Mouse (Mus musculus) limb, embryonic 11.5 days (tissue): ENCODE measurements around the gene Iqsec1. TPM values are rescaled to one million over a fixed set of nuclear protein-coding genes. Genes with fewer than 3 reads are reported as not detected.

Experiments
- ATAC-seq: fragments of 200-750 bp; cut with Nextera tagmentation; 2 replicates; pipeline ENCODE4 v1.8.0; 2017; ENCODE audit warnings: low read depth; ENCODE audit not compliant: insufficient number of reproducible peaks, low FRiP score, low TSS enrichment
- DNase-seq: peaks from one replicate; pipeline ENCODE4 v3.0.0-alpha.2; 2015; ENCODE audit warnings: low spot score
- H3K27ac ChIP-seq: fragments of 300-500 bp; sonication (generic); replicated peaks from 2 replicates; pipeline ENCODE4 v1.5.1; 2014; ENCODE audit warnings: low read depth, mild to moderate bottlenecking, low read length
- H3K27me3 ChIP-seq: fragments of 300-500 bp; sonication (generic); 2 replicates; pipeline ENCODE4 v1.6.1; 2014; ENCODE audit warnings: mild to moderate bottlenecking, low read length, mixed read lengths; ENCODE audit not compliant: control insufficient read depth, insufficient read depth
- H3K36me3 ChIP-seq: fragments of 300-500 bp; sonication (generic); 2 replicates; pipeline ENCODE4 v1.6.1; 2014; ENCODE audit warnings: mild to moderate bottlenecking, low read length, moderate library complexity, mixed read lengths; ENCODE audit not compliant: control insufficient read depth, insufficient read depth
- H3K4me1 ChIP-seq: fragments of 300-500 bp; sonication (generic); 2 replicates; pipeline ENCODE4 v1.6.1; 2014; ENCODE audit warnings: low read length, mixed read lengths; ENCODE audit not compliant: control insufficient read depth, insufficient read depth
- H3K4me2 ChIP-seq: fragments of 300-500 bp; sonication (generic); 2 replicates; pipeline ENCODE4 v1.6.1; 2014; ENCODE audit warnings: low read depth, mild to moderate bottlenecking, moderate library complexity; ENCODE audit not compliant: severe bottlenecking
- H3K4me3 ChIP-seq: fragments of 300-500 bp; sonication (generic); 2 replicates; pipeline ENCODE4 v1.5.1; 2014; ENCODE audit warnings: low read depth, low read length
- H3K9ac ChIP-seq: fragments of 300-500 bp; sonication (generic); 2 replicates; pipeline ENCODE4 v1.6.1; 2014; ENCODE audit warnings: mild to moderate bottlenecking, low read length
- H3K9me3 ChIP-seq: fragments of 300-500 bp; sonication (generic); 2 replicates; pipeline ENCODE4 v1.6.1; 2016; ENCODE audit warnings: low read length; ENCODE audit not compliant: control insufficient read depth
- WGBS: fragments of 180-500 bp; shearing (Covaris S2); extraction: QIAGEN DNeasy Blood & Tissue Kit; methylation state at CpG from one replicate; pipeline ENCODE4 v1.1.7; 2014; 5-methylcytosine and 5-hydroxymethylcytosine counted together
- polyA plus RNA-seq: library from polyadenylated mRNA; unstranded; fragments of >200 nt; fragmentation: Nextera tagmentation; extraction: Ambion mirVana; gene quantifications from 2 replicates; pipeline ENCODE4 v1.2.1, GENCODE M21; 2014

Iqsec1 gene
- polyA plus RNA-seq, 1 experiment from 2014 or later: 8.5 TPM

GRCm38 (mm10) chr6:90725526-90725925 is 263.0 kb downstream of the Iqsec1 start:
- Histone ChIP-seq H3K4me3 (no peak overlapping the region), H3K9me3 (no peaks in the 10 kb centered on the region), H3K27ac (no peak overlapping the region), H3K27me3 (no peaks in the 10 kb centered on the region), H3K4me1 (peaks cover 20% of the 10 kb centered on the region), H3K4me2 (no peak overlapping the region), H3K9ac (no peak overlapping the region), H3K36me3 (no peaks in the 10 kb centered on the region)
- no peak for ATAC-seq
- 55% methylated on average over 1 of the region's 1 CpGs for WGBS
- no peak for DNase-seq

GRCm38 (mm10) chr6:90722993-90723392 is 265.5 kb downstream of the Iqsec1 start:
- Histone ChIP-seq H3K27ac (no peak overlapping the region), H3K4me2 (no peak overlapping the region)
- 78% methylated on average over 3 of the region's 3 CpGs for WGBS

GRCm38 (mm10) chr6:90720996-90721746 is 267.3 kb downstream of the Iqsec1 start:
- no peaks in the 10 kb centered on the region for H3K27me3 ChIP-seq
- no peak overlapping the region for H3K4me3 ChIP-seq
- no peaks in the 10 kb centered on the region for H3K36me3 ChIP-seq
- no peak overlapping the region for H3K27ac ChIP-seq
- WGBS: 68% methylated on average over 5 of the region's 5 CpGs
- H3K4me1 ChIP-seq: peaks cover 10% of the 10 kb centered on the region
- H3K4me2 ChIP-seq: no peak overlapping the region
- H3K9me3 ChIP-seq: no peaks in the 10 kb centered on the region
- ATAC-seq (no peak), DNase-seq (no peak)
- no peak overlapping the region for H3K9ac ChIP-seq

More at GRCm38 (mm10) chr6:90722993-90723392, 265.5 kb downstream of the Iqsec1 start:
- Histone ChIP-seq H3K36me3 (no peaks in the 10 kb centered on the region), H3K9me3 (no peaks in the 10 kb centered on the region), H3K9ac (no peak overlapping the region), H3K27me3 (no peaks in the 10 kb centered on the region), H3K4me1 (peaks cover 11% of the 10 kb centered on the region), H3K4me3 (no peak overlapping the region)
- ATAC-seq (no peak), DNase-seq (no peak)

- Histone ChIP-seq H3K4me3 (no peak overlapping the region), H3K4me2 (no peak overlapping the region), H3K27me3 (no peaks in the 10 kb centered on the region), H3K4me1 (peaks cover 8% of the 10 kb centered on the region), H3K27ac (no peak overlapping the region), H3K9ac (no peak overlapping the region), H3K9me3 (no peaks in the 10 kb centered on the region), H3K36me3 (no peaks in the 10 kb centered on the region)
- ATAC-seq (no peak), DNase-seq (no peak)
- 63% methylated on average over 3 of the region's 3 CpGs for WGBS
These were observed 268.3 kb downstream of the Iqsec1 start for GRCm38 (mm10) chr6:90720201-90720600.

GRCm38 (mm10) chr6:90719402-90719801 is 269.1 kb downstream of the Iqsec1 start:
- no peak for ATAC-seq

GRCm38 (mm10) chr6:90718477-90718876 is 270.0 kb downstream of the Iqsec1 start:
- Histone ChIP-seq H3K27ac (no peak overlapping the region), H3K36me3 (no peaks in the 10 kb centered on the region), H3K9me3 (no peaks in the 10 kb centered on the region), H3K4me3 (no peak overlapping the region), H3K4me1 (peaks cover 14% of the 10 kb centered on the region), H3K27me3 (no peaks in the 10 kb centered on the region), H3K4me2 (no peak overlapping the region), H3K9ac (no peak overlapping the region)
- no peak for ATAC-seq
- WGBS: 80% methylated on average over 3 of the region's 3 CpGs
- no peak for DNase-seq

More at GRCm38 (mm10) chr6:90719402-90719801, 269.1 kb downstream of the Iqsec1 start:
- no peak overlapping the region for H3K4me3 ChIP-seq
- no peaks in the 10 kb centered on the region for H3K36me3 ChIP-seq
- no peak overlapping the region for H3K27ac ChIP-seq
- WGBS: 81% methylated on average over 6 of the region's 6 CpGs
- no peak overlapping the region for H3K9ac ChIP-seq
- no peak overlapping the region for H3K4me2 ChIP-seq
- no peaks in the 10 kb centered on the region for H3K27me3 ChIP-seq
- H3K4me1 ChIP-seq: peaks cover 10% of the 10 kb centered on the region
- no peaks in the 10 kb centered on the region for H3K9me3 ChIP-seq
- DNase-seq: no peak

- ATAC-seq: no peak
- WGBS: 68% methylated on average over 1 of the region's 1 CpGs
- Histone ChIP-seq H3K9ac (no peak overlapping the region), H3K4me3 (no peak overlapping the region), H3K4me2 (no peak overlapping the region), H3K27ac (no peak overlapping the region), H3K9me3 (no peaks in the 10 kb centered on the region), H3K36me3 (no peaks in the 10 kb centered on the region), H3K4me1 (peaks cover 22% of the 10 kb centered on the region), H3K27me3 (no peaks in the 10 kb centered on the region)
- DNase-seq: no peak
These were observed 270.8 kb downstream of the Iqsec1 start for GRCm38 (mm10) chr6:90717711-90718110.

- H3K4me2 ChIP-seq: peak overlapping the region; percentile 90; the same call in 1 of the 2 replicates
- DNase-seq (no peak), ATAC-seq (no peak)
- peak overlapping the region; percentile 70 for H3K4me3 ChIP-seq
- no peak overlapping the region for H3K9ac ChIP-seq
- peaks cover 22% of the 10 kb centered on the region for H3K4me1 ChIP-seq
- WGBS: 28% methylated on average over 4 of the region's 4 CpGs
- no peaks in the 10 kb centered on the region for H3K9me3 ChIP-seq
- no peak overlapping the region for H3K27ac ChIP-seq
- H3K36me3 ChIP-seq: no peaks in the 10 kb centered on the region
- H3K27me3 ChIP-seq: no peaks in the 10 kb centered on the region
These were observed 271.6 kb downstream of the Iqsec1 start for GRCm38 (mm10) chr6:90716853-90717252.
